Mouse (Mus musculus): ENCODE results near the gene Chp1. TPM values are rescaled to one million over a fixed set of nuclear protein-coding genes. Genes with fewer than 3 reads are reported as not detected.

Chp1 gene
- polyA plus RNA-seq, 2 experiments from 2014 or later = 75.5 to 85.2 TPM

Other genes with a start within 250 kb of the Chp1 start
- gene Dll4, start 221.9 kb upstream of the Chp1 start, polyA plus RNA-seq (2017; shearing (Covaris generic)) = not detected
- not detected for gene Chac1, start 196.5 kb upstream of the Chp1 start, polyA plus RNA-seq (2017; shearing (Covaris generic))
- 1 to 10 TPM; 8.0 to 9.3 TPM for gene Ino80, start 70.0 kb upstream of the Chp1 start, polyA plus RNA-seq (2017; shearing (Covaris generic))
- gene Exd1, start 70 bp upstream of the Chp1 start, polyA plus RNA-seq (2017; shearing (Covaris generic)) = under 1 TPM in 1 of 2 experiments, not detected in 1; 0.16 TPM
- 10 to 100 TPM in 1 of 2 experiments, 1 to 10 TPM in 1; 7.6 to 15.0 TPM for gene Nusap1, start 70.6 kb downstream of the Chp1 start, polyA plus RNA-seq (2017; shearing (Covaris generic))
- gene Oip5, start 70.8 kb downstream of the Chp1 start, polyA plus RNA-seq (2017; shearing (Covaris generic)) = 1 to 10 TPM; 2.6 to 4.6 TPM
- gene Ndufaf1, start 115.1 kb downstream of the Chp1 start, polyA plus RNA-seq (2017; shearing (Covaris generic)) = 10 to 100 TPM; 29.4 to 37.0 TPM
- 10 to 100 TPM; 26.8 to 45.0 TPM for gene Rtf1, start 127.4 kb downstream of the Chp1 start, polyA plus RNA-seq (2017; shearing (Covaris generic))
- under 1 TPM in 1 of 2 experiments, not detected in 1; 0.30 TPM for gene Itpka, start 194.6 kb downstream of the Chp1 start, polyA plus RNA-seq (2017; shearing (Covaris generic))
- gene Ltk, start 212.7 kb downstream of the Chp1 start, polyA plus RNA-seq (2017; shearing (Covaris generic)) = not detected
- 10 to 100 TPM; 15.7 to 34.0 TPM for gene Rpap1, start 239.8 kb downstream of the Chp1 start, polyA plus RNA-seq (2017; shearing (Covaris generic))